Mouse (Mus musculus) bone marrow, adult 2 months (tissue): ENCODE measurements around the gene Evx1.

ENCODE experiments used
- CTCF ChIP-seq: fragments of 200-500 bp; IDR thresholded peaks from 2 replicates; pipeline ENCODE4 v1.5.1; 2011; ENCODE audit warnings: low read length, control low read depth; ENCODE audit not compliant: control insufficient read depth, insufficient read depth
- POLR2A ChIP-seq: fragments of 200-500 bp; IDR thresholded peaks from 2 replicates; pipeline ENCODE4 v1.6.1; 2011; ENCODE audit warnings: low read depth, mild to moderate bottlenecking, control low read depth, low read length, borderline replicate concordance; ENCODE audit not compliant: control insufficient read depth

DNA sequence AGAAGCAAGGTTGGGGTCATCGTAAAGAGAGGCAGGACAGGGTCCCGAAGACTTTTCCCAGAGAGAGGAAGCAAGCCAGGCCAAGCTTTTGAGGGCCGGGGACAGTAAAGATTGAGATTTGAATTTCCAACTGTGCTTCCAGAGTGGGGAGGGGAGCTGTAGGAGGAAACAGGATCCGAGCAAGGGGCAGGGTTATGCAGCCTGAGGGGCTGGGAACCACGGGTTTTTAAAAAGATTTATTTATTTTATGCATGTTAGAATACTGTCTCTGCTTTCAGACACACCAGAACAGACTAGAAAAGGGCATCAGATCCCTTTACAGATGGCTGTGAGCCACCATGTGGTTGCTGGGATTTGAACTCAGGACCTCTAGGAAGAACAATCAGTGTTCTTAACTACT, 36.4 kb upstream of the Evx1 start:
- TF ChIP-seq CTCF (no peak), POLR2A (no peak)
